Mouse (Mus musculus) small intestine, adult 2 months (tissue): ENCODE data around the gene Zbtb7a. TPM values are rescaled to one million over a fixed set of nuclear protein-coding genes. Genes with fewer than 3 reads are reported as not detected.
"Not testable (repeated sequence)": the region's sequence is repeated elsewhere in the genome, so short reads cannot be mapped to it uniquely, and the experiment has no call there.

Experiments used
- H3K27ac ChIP-seq: fragments of 200-500 bp; 2 replicates; pipeline ENCODE4 v1.5.1; 2012; ENCODE audit warnings: low read depth, low read length, control low read depth, inconsistent platforms; ENCODE audit not compliant: insufficient read depth
- H3K27me3 ChIP-seq: fragments of 200-500 bp; 2 replicates; pipeline ENCODE4 v1.6.1; 2012; ENCODE audit warnings: mild to moderate bottlenecking, moderate library complexity, low read length, inconsistent platforms; ENCODE audit not compliant: control insufficient read depth, insufficient read depth
- H3K36me3 ChIP-seq: fragments of 200-500 bp; 2 replicates; pipeline ENCODE4 v1.6.1; 2012; ENCODE audit warnings: mild to moderate bottlenecking, low read length, control low read depth, inconsistent platforms; ENCODE audit not compliant: control insufficient read depth, insufficient read depth
- H3K4me1 ChIP-seq: fragments of 200-500 bp; 2 replicates; pipeline ENCODE4 v1.6.1; 2012; ENCODE audit warnings: low read length, inconsistent platforms, mixed read lengths; ENCODE audit not compliant: control insufficient read depth, insufficient read depth, insufficient read length
- H3K4me3 ChIP-seq: fragments of 200-500 bp; 2 replicates; pipeline ENCODE4 v1.5.1; 2012; ENCODE audit warnings: low read depth, mild to moderate bottlenecking, control low read depth, inconsistent platforms, low read length, moderate library complexity
- CTCF ChIP-seq: fragments of 200-500 bp; IDR thresholded peaks from 2 replicates; pipeline ENCODE4 v1.5.1; 2012; ENCODE audit warnings: low read depth, mild to moderate bottlenecking, control low read depth, inconsistent platforms, low read length, moderate library complexity, mixed read lengths; ENCODE audit not compliant: insufficient replicate concordance, insufficient read length; ENCODE audit errors: extremely low read depth
- POLR2A ChIP-seq: fragments of 200-500 bp; IDR thresholded peaks from 2 replicates; pipeline ENCODE4 v1.6.1; 2012; ENCODE audit warnings: low read depth, mild to moderate bottlenecking, control low read depth, inconsistent platforms, low read length, moderate library complexity
- WGBS: fragments of 180-500 bp; shearing (Covaris S2); methylation state at CpG from one replicate; pipeline ENCODE4 v1.1.7; 2018; 5-methylcytosine and 5-hydroxymethylcytosine counted together
- polyA plus RNA-seq: library from polyadenylated mRNA; depleted of rRNA; stranded (reverse); fragments of >200 nt; gene quantifications from 2 replicates; pipeline ENCODE4 v1.2.3, GENCODE M21; 2012

Zbtb7a gene
- polyA plus RNA-seq, 1 experiment, result 187 TPM

DNA sequence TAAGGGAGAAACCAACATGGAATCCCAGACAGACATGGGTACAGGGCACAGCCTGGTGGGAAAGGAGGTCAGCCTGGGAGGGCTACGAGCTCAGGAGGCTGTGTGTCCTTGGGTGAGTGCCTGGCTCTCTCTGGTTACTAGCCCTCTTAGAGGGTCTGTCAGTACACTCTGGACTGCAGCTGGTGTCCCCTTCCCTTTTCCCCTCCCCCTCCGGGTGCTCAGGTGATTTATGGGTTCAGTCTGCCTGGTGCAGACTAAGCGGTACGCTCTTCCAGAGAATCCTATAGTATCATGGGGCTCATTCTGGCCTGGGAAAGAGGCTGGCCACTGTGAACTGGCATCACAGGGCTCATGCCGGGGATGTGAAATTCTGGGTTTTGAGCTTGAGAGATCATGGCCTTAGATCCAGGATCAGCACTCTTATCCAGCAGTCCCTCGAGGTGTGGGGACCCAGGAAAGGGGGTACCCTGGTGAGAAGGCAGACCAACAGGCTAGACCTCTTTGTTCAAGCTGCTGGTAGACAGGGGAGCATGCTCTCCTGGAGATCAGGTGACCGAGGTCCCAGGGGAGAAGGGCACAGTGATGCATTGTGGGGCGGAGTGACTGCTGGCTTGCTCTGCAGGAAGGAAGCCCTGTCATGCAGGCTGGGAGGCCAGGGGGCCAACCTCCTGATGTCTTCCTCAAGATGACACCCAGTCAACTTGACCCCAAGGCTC is 26.7 kb downstream of the Zbtb7a start:
- TF ChIP-seq CTCF (no peak), POLR2A (no peak)
- peaks cover 40% of the 10 kb centered on the region for H3K36me3 ChIP-seq
- WGBS, result 75% methylated on average over 8 of the region's 8 CpGs

DNA sequence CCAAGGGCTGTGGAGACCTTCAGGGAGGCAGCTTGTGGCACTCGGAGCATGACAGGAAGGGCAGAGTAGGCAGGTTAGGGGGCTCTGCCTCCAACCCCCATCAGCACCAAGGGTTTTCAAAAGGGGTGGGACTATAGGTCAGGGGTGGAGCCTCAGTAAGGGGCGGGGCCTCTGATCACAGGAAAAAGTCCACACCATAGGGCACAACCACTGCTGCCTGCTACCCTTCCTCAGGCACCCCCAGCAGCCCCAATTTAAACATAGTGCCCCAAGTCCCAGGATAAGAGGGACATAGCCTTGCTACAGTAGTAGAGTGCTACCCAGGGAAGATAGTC is 27.3 kb downstream of the Zbtb7a start:
- H3K27me3 ChIP-seq, result no peaks in the 10 kb centered on the region
- no peak overlapping the region for H3K27ac ChIP-seq
- TF ChIP-seq POLR2A, result no peak
- no peak for TF ChIP-seq CTCF
- H3K4me1 ChIP-seq, result peaks cover 36% of the 10 kb centered on the region
- 54% methylated on average over 2 of the region's 2 CpGs for WGBS
- no peak overlapping the region for H3K4me3 ChIP-seq
- H3K36me3 ChIP-seq, result peaks cover 35% of the 10 kb centered on the region

More for the DNA sequence above, 26.7 kb downstream of the Zbtb7a start:
- Histone ChIP-seq H3K4me3 (no peak overlapping the region), H3K27me3 (no peaks in the 10 kb centered on the region), H3K27ac (no peak overlapping the region), H3K4me1 (peaks cover 33% of the 10 kb centered on the region)

DNA sequence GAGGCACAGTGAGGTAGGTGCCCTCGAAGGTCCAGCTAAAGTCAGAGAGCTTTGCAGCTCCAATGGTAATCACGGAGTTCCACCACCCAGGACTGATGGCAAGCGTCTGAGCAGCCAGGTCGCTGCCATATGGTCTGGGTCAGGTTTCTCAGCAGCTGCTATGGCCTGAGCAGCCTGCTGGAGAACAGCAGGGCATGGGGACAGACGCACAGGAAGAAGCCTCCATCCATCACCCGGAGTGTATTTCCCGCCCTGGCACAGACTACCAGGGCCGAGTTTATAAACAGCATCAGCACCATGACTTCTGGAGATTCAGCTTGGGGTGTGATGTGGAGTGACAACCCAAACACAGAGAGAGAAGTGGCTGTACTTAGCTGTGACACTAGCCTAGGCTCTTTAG is 30.1 kb downstream of the Zbtb7a start:
- TF ChIP-seq POLR2A (no peak), CTCF (no peak)
- no peak overlapping the region for H3K27ac ChIP-seq
- no peak overlapping the region for H3K4me3 ChIP-seq
- H3K27me3 ChIP-seq, result no peaks in the 10 kb centered on the region
- 80% methylated on average over 8 of the region's 8 CpGs for WGBS
- H3K4me1 ChIP-seq, result peaks cover 22% of the 10 kb centered on the region
- peaks cover 26% of the 10 kb centered on the region for H3K36me3 ChIP-seq

- peak; percentile 72 for TF ChIP-seq POLR2A
- no peak for TF ChIP-seq CTCF
These were observed 32.4 kb downstream of the Zbtb7a start, which contains the start of gene Pias4 for GRCm38 (mm10) chr10:81167200-81168086. Gene Pias4, minus strand, starts transcription at chr10:81167923.

GRCm38 (mm10) chr10:81168087-81168431 is 33.0 kb downstream of the Zbtb7a start:
- no peak for TF ChIP-seq POLR2A
- TF ChIP-seq CTCF, result no peak
- Histone ChIP-seq H3K4me3 (peak overlapping the region; percentile 36), H3K4me1 (peaks cover 10% of the 10 kb centered on the region; the same call in 1 of the 2 replicates), H3K36me3 (peaks cover 7% of the 10 kb centered on the region; the same call in 1 of the 2 replicates), H3K27ac (peak overlapping the region; percentile 86), H3K27me3 (no peaks in the 10 kb centered on the region)
- 5% methylated on average over 5 of the region's 5 CpGs for WGBS

More at GRCm38 (mm10) chr10:81167200-81168086, 32.4 kb downstream of the Zbtb7a start, which contains the start of gene Pias4:
- Histone ChIP-seq H3K36me3 (peaks cover 11% of the 10 kb centered on the region; the same call in 1 of the 2 replicates), H3K27me3 (no peaks in the 10 kb centered on the region), H3K27ac (peak within 1 kb of the TSS; percentile 86), H3K4me3 (peak within 1 kb of the TSS; percentile 85), H3K4me1 (peaks cover 13% of the 10 kb centered on the region)
- WGBS, result under 1% methylated on average over 64 of the region's 64 CpGs

DNA sequence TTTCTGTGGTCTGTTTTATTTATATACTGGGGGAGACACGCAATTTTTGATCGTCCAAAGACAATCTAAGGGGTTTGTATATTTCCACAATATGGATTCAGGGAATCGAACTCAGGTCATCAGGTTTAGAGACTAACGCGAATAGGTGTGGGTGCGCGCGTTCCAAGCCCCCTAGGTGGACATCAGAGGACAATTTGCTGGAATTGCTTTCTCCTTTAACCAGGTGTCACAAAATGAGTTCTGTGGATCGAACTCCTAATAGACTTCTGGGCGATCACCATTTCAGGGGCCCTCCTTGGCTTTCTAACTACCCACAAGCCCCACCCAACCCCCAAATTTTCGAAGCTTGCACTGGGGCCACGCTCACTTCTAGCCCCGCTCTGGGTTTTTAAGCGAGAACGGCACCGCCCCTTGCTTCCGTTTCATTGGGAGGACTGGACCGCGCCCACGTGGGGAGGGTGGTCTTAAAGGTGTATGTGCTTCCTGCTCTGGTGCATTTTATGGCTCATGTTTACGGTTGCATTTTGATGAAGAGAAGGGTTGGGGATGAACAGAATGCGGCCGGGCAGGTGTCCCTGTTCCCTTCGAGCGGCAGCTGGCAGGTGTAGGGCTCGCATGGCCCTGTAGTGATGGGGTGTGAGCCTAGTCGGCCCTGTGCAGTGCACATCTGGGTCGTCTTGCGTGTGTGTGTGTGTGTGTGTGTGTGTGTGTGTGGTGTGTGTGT is 33.7 kb downstream of the Zbtb7a start:
- Histone ChIP-seq H3K4me3 (peak overlapping the region; percentile 74), H3K36me3 (peaks cover 4% of the 10 kb centered on the region; the same call in 1 of the 2 replicates), H3K27ac (peak overlapping the region; percentile 86), H3K27me3 (no peaks in the 10 kb centered on the region), H3K4me1 (peaks cover 12% of the 10 kb centered on the region; the same call in 1 of the 2 replicates)
- no peak for TF ChIP-seq CTCF
- no peak for TF ChIP-seq POLR2A
- WGBS, result under 1% methylated on average over 29 of the region's 29 CpGs

GRCm38 (mm10) chr10:81169411-81169900 is 34.4 kb downstream of the Zbtb7a start:
- H3K4me1 ChIP-seq, result peaks cover 12% of the 10 kb centered on the region; the same call in 1 of the 2 replicates
- H3K36me3 ChIP-seq, H3K27me3 ChIP-seq: not testable (repeated sequence)
- H3K27ac ChIP-seq, result peak overlapping the region; percentile 50
- peak overlapping the region; percentile 74; the same call in 1 of the 2 replicates for H3K4me3 ChIP-seq
- WGBS, result 17% methylated on average over 8 of the region's 14 CpGs
